Mouse (Mus musculus) CH12.LX (cell line): ENCODE measurements around the gene Metap2. TPM values are rescaled to one million over a fixed set of nuclear protein-coding genes. Genes with fewer than 3 reads are reported as not detected.

Experiments used
- DNase-seq: peaks from one replicate; pipeline ENCODE4 v3.0.0-alpha.2; 2013; ENCODE audit errors: extremely low read depth
- H3K27ac ChIP-seq: 2 replicates; pipeline ENCODE4 v1.5.1; 2012; ENCODE audit warnings: low read depth, mild to moderate bottlenecking, control low read depth, moderate library complexity; ENCODE audit not compliant: insufficient read depth
- H3K27me3 ChIP-seq: replicated peaks from 2 replicates; pipeline ENCODE3; 2012; ENCODE audit warnings: inconsistent platforms
- H3K36me3 ChIP-seq, 2 experiments: replicated peaks in 1 of 2; 2 replicates each; pipeline versions ENCODE3 to v1.6.1; 2012; ENCODE audit warnings: inconsistent platforms in 1 of 2, low read length in 1 of 2, mild to moderate bottlenecking in 1 of 2, mixed read lengths in 1 of 2, moderate library complexity in 1 of 2; ENCODE audit not compliant: control insufficient read depth in 1 of 2, insufficient read depth in 1 of 2
- H3K4me1 ChIP-seq, 2 experiments: 2 replicates each; pipeline ENCODE4 v1.6.1; 2012; ENCODE audit warnings: inconsistent platforms in 1 of 2, moderate library complexity in 1 of 2; ENCODE audit not compliant: insufficient read depth in 2 of 2, control insufficient read depth in 1 of 2
- H3K4me2 ChIP-seq: 2 replicates; pipeline ENCODE4 v1.6.1; 2012; ENCODE audit warnings: low read depth, mild to moderate bottlenecking, control low read depth; ENCODE audit not compliant: poor library complexity, insufficient read depth, severe bottlenecking
- H3K4me3 ChIP-seq, 3 experiments: fragments of 150-350 bp in 1 of 3; sonication (generic) in 1 of 3; replicated peaks in 1 of 3; 2 replicates each; pipeline versions ENCODE3 to v1.5.1; 2011 to 2012; ENCODE audit warnings: low read depth in 2 of 3, low read length in 2 of 3, mild to moderate bottlenecking in 2 of 3, moderate library complexity in 2 of 3, control low read depth in 1 of 3, improper control_type of control experiment in 1 of 3, inconsistent platforms in 1 of 3, mixed read lengths in 1 of 3; ENCODE audit not compliant: poor library complexity in 1 of 3
- H3K79me2 ChIP-seq: replicated peaks from 2 replicates; pipeline ENCODE4 v1.6.1; 2012; ENCODE audit warnings: mild to moderate bottlenecking, moderate library complexity; ENCODE audit not compliant: control insufficient read depth, poor library complexity, insufficient read depth, severe bottlenecking; ENCODE audit errors: extremely low read depth
- H3K9ac ChIP-seq: 2 replicates; pipeline ENCODE4 v1.6.1; 2012; ENCODE audit warnings: low read depth, mild to moderate bottlenecking, control low read depth, moderate library complexity; ENCODE audit not compliant: insufficient read depth
- H3K9me3 ChIP-seq: replicated peaks from 2 replicates; pipeline ENCODE3; 2012; ENCODE audit warnings: low read length, inconsistent platforms, mixed read lengths
- BHLHE40 ChIP-seq: IDR thresholded peaks from 2 replicates; pipeline ENCODE4 v1.6.1; 2011; ENCODE audit warnings: mild to moderate bottlenecking, low read depth, low read length, improper control_type of control experiment
- CHD1 ChIP-seq: IDR thresholded peaks from 2 replicates; pipeline ENCODE4 v1.6.1; 2012; ENCODE audit warnings: low read depth, low read length, improper control_type of control experiment, inconsistent platforms
- CHD2 ChIP-seq: IDR thresholded peaks from 2 replicates; pipeline ENCODE4 v1.6.1; 2011; ENCODE audit warnings: low read length, improper control_type of control experiment
- CTCF ChIP-seq, 2 experiments: IDR thresholded peaks in 1 of 2; conservative IDR thresholded peaks in 1 of 2; 2 replicates each; pipeline ENCODE4 v1.5.1; 2011 to 2012; ENCODE audit warnings: low read depth in 2 of 2, low read length in 2 of 2, improper control_type of control experiment in 1 of 2, inconsistent platforms in 1 of 2, mild to moderate bottlenecking in 1 of 2, moderate library complexity in 1 of 2
- E2F4 ChIP-seq: IDR thresholded peaks from 2 replicates; pipeline ENCODE4 v1.6.1; 2011; ENCODE audit warnings: low read depth, low read length, improper control_type of control experiment; ENCODE audit not compliant: insufficient replicate concordance
- ELF1 ChIP-seq: IDR thresholded peaks from 2 replicates; pipeline ENCODE4 v1.6.1; 2014; ENCODE audit warnings: low read depth, mild to moderate bottlenecking, inconsistent platforms, low read length, improper control_type of control experiment
- EP300 ChIP-seq: IDR thresholded peaks from 2 replicates; pipeline ENCODE4 v1.6.1; 2011; ENCODE audit warnings: low read length, improper control_type of control experiment
- ETS1 ChIP-seq: conservative IDR thresholded peaks from 2 replicates; pipeline ENCODE4 v1.6.1; 2012; ENCODE audit warnings: low read depth, mild to moderate bottlenecking, inconsistent platforms, low read length, improper control_type of control experiment, moderate library complexity
- GABPA ChIP-seq: IDR thresholded peaks from 2 replicates; pipeline ENCODE4 v1.6.1; 2012; ENCODE audit warnings: low read depth, low read length, improper control_type of control experiment, inconsistent platforms; ENCODE audit not compliant: insufficient replicate concordance
- HCFC1 ChIP-seq: IDR thresholded peaks from 2 replicates; pipeline ENCODE4 v1.6.1; 2012; ENCODE audit warnings: low read depth, mild to moderate bottlenecking, inconsistent platforms, low read length, improper control_type of control experiment
- IRF4 ChIP-seq: IDR thresholded peaks from 2 replicates; pipeline ENCODE4 v1.6.1; 2014; ENCODE audit warnings: low read depth, mild to moderate bottlenecking, inconsistent platforms, low read length, improper control_type of control experiment
- JUN ChIP-seq: IDR thresholded peaks from 2 replicates; pipeline ENCODE4 v1.6.1; 2011; ENCODE audit warnings: low read depth, mild to moderate bottlenecking, low read length, improper control_type of control experiment, moderate library complexity; ENCODE audit not compliant: insufficient read depth
- JUND ChIP-seq: conservative IDR thresholded peaks from 2 replicates; pipeline ENCODE4 v1.6.1; 2011; ENCODE audit warnings: low read depth, low read length, improper control_type of control experiment
- KAT2A ChIP-seq: IDR thresholded peaks from 2 replicates; pipeline ENCODE4 v1.6.1; 2012; ENCODE audit warnings: low read length, improper control_type of control experiment, inconsistent platforms; ENCODE audit not compliant: insufficient replicate concordance
- MAFK ChIP-seq: IDR thresholded peaks from 2 replicates; pipeline ENCODE4 v1.6.1; 2011; ENCODE audit warnings: low read length, improper control_type of control experiment; ENCODE audit not compliant: insufficient replicate concordance
- MAX ChIP-seq: IDR thresholded peaks from 2 replicates; pipeline ENCODE4 v1.6.1; 2011; ENCODE audit warnings: low read length, improper control_type of control experiment
- MAZ ChIP-seq: IDR thresholded peaks from 2 replicates; pipeline ENCODE4 v1.6.1; 2012; ENCODE audit warnings: low read depth, mild to moderate bottlenecking, inconsistent platforms, low read length, improper control_type of control experiment, moderate library complexity
- MEF2A ChIP-seq: IDR thresholded peaks from 2 replicates; pipeline ENCODE4 v1.6.1; 2014; ENCODE audit warnings: low read depth, mild to moderate bottlenecking, inconsistent platforms, low read length, improper control_type of control experiment, borderline replicate concordance
- MXI1 ChIP-seq: IDR thresholded peaks from 2 replicates; pipeline ENCODE4 v1.6.1; 2011; ENCODE audit warnings: mild to moderate bottlenecking, low read depth, low read length, improper control_type of control experiment
- MYC ChIP-seq: IDR thresholded peaks from 2 replicates; pipeline ENCODE4 v1.6.1; 2011; ENCODE audit warnings: low read depth, mild to moderate bottlenecking, improper control_type of control experiment, low read length
- NELFE ChIP-seq: IDR thresholded peaks from 2 replicates; pipeline ENCODE4 v1.6.1; 2011; ENCODE audit warnings: low read depth, low read length, improper control_type of control experiment
- NRF1 ChIP-seq: IDR thresholded peaks from 2 replicates; pipeline ENCODE4 v1.6.1; 2014; ENCODE audit warnings: low read depth, mild to moderate bottlenecking, inconsistent platforms, low read length, improper control_type of control experiment, moderate library complexity
- PAX5 ChIP-seq: IDR thresholded peaks from 2 replicates; pipeline ENCODE4 v1.6.1; 2012; ENCODE audit warnings: low read length, inconsistent platforms, mixed read lengths
- POLR2A ChIP-seq: IDR thresholded peaks from 2 replicates; pipeline ENCODE4 v1.6.1; 2011; ENCODE audit warnings: low read depth, mild to moderate bottlenecking, improper control_type of control experiment, low read length
- POLR2AphosphoS2 ChIP-seq: IDR thresholded peaks from 2 replicates; pipeline ENCODE4 v1.6.1; 2011; ENCODE audit warnings: low read depth, low read length, improper control_type of control experiment
- RAD21 ChIP-seq: IDR thresholded peaks from 2 replicates; pipeline ENCODE4 v1.6.1; 2011; ENCODE audit warnings: low read depth, mild to moderate bottlenecking, low read length, improper control_type of control experiment, moderate library complexity
- RCOR1 ChIP-seq: conservative IDR thresholded peaks from 2 replicates; pipeline ENCODE4 v1.6.1; 2012; ENCODE audit warnings: low read depth, mild to moderate bottlenecking, inconsistent platforms, low read length, improper control_type of control experiment
- SIN3A ChIP-seq: IDR thresholded peaks from 2 replicates; pipeline ENCODE4 v1.6.1; 2012; ENCODE audit warnings: low read length, improper control_type of control experiment, inconsistent platforms
- SMC3 ChIP-seq: IDR thresholded peaks from 2 replicates; pipeline ENCODE4 v1.6.1; 2011; ENCODE audit warnings: low read depth, low read length, improper control_type of control experiment
- TBP ChIP-seq: conservative IDR thresholded peaks from 2 replicates; pipeline ENCODE4 v1.6.1; 2011; ENCODE audit warnings: low read depth, low read length, improper control_type of control experiment
- TCF12 ChIP-seq: IDR thresholded peaks from 2 replicates; pipeline ENCODE4 v1.6.1; 2014; ENCODE audit warnings: low read depth, mild to moderate bottlenecking, inconsistent platforms, low read length, improper control_type of control experiment
- UBTF ChIP-seq: IDR thresholded peaks from 2 replicates; pipeline ENCODE4 v1.6.1; 2012; ENCODE audit warnings: low read depth, mild to moderate bottlenecking, inconsistent platforms, low read length, improper control_type of control experiment, moderate library complexity
- USF1 ChIP-seq: IDR thresholded peaks from 2 replicates; pipeline ENCODE4 v1.6.1; 2014; ENCODE audit warnings: low read depth, mild to moderate bottlenecking, inconsistent platforms, low read length, improper control_type of control experiment
- USF2 ChIP-seq: conservative IDR thresholded peaks from 2 replicates; pipeline ENCODE4 v1.6.1; 2011; ENCODE audit warnings: low read depth, low read length, improper control_type of control experiment
- ZC3H11A ChIP-seq: IDR thresholded peaks from 2 replicates; pipeline ENCODE4 v1.6.1; 2012; ENCODE audit warnings: low read depth, mild to moderate bottlenecking, inconsistent platforms, low read length, improper control_type of control experiment
- ZKSCAN1 ChIP-seq: IDR thresholded peaks from 2 replicates; pipeline ENCODE4 v1.6.1; 2012; ENCODE audit warnings: low read depth, inconsistent platforms, low read length, improper control_type of control experiment, borderline replicate concordance
- ZMIZ1 ChIP-seq: IDR thresholded peaks from 2 replicates; pipeline ENCODE4 v1.6.1; 2012; ENCODE audit warnings: low read depth, mild to moderate bottlenecking, inconsistent platforms, low read length, improper control_type of control experiment
- ZNF384 ChIP-seq: IDR thresholded peaks from 2 replicates; pipeline ENCODE4 v1.6.1; 2012; ENCODE audit warnings: low read depth, low read length, improper control_type of control experiment, inconsistent platforms
- dilution Hi-C: fragments of 300-500 bp; cut with MboI; formaldehyde crosslinking; loops from 2 replicates; pipeline ENCODE4 v1.14.3; 2020; ENCODE audit warnings: low sequenced_read_pairs; ENCODE audit not compliant: extremely low pct_unique_long_range_greater_than_20kb, extremely low pct_ligation_motif_present
- in situ Hi-C: fragments of 300-500 bp; cut with MboI; formaldehyde crosslinking; loops from 3 replicates; pipeline ENCODE4 v1.14.3; 2019; ENCODE audit warnings: low sequenced_read_pairs, low pct_ligation_motif_present, low pct_unique_long_range_greater_than_20kb, mixed read lengths
- polyA plus RNA-seq: library from polyadenylated mRNA; unstranded; fragments of >175 nt; gene quantifications from 2 replicates; pipeline ENCODE4 v1.2.1, GENCODE M21; 2012; ENCODE audit warnings: low read depth; ENCODE audit not compliant: insufficient read length
- total RNA-seq, 2 experiments: library from RNA; depleted of rRNA; stranded (reverse); fragments of 300-350 nt in 1 of 2; fragments of >200 nt in 1 of 2; gene quantifications; 2 replicates each; pipeline ENCODE4 v1.2.3; 2012 to 2014

Gene Metap2
- total and polyA plus RNA-seq, 3 experiments, result 183 to 710 (median 211) TPM

DNA sequence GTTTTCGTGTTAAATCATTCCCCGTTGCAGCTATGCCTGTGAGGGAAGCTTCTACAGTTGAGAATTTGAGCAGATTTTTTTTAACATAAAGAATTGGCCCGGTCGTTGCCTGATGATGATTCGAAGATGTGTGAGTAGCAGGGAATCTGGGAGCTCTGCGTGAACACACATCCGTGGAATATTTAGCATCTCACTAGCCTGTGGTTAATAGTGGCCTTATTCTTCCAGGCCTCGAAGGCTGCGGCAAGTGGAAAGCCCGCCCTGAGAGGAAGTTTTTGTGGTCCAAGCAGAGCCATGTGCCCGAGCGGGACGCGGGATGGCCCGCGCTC, 63.6 kb downstream of the Metap2 start:
- TF ChIP-seq PAX5 (no peak), HCFC1 (no peak), MYC (no peak), MXI1 (peak; percentile 81; the same call in 1 of the 2 replicates), POLR2A (peak; percentile 87), ZKSCAN1 (no peak), IRF4 (no peak), CHD2 (no peak), E2F4 (no peak), USF1 (no peak), MEF2A (0 out of 2 replicates have a peak, but pooled peaks have one; percentile 23), EP300 (no peak), ZC3H11A (no peak), ELF1 (no peak), POLR2AphosphoS2 (no peak; the same call in 1 of the 2 replicates), KAT2A (no peak), CTCF (conservative IDR thresholded peaks at IDR 0.05 in 1 of 2, IDR thresholded peaks at IDR 0.05 in 1 of 2; ENCODE audit: low read depth in 2 of 2, low read length in 2 of 2) (no peak), NELFE (no peak; the same call in none of the 2 replicates), TBP (no peak), SMC3 (no peak), ZMIZ1 (no peak), GABPA (no peak), ETS1 (0 out of 2 replicates have a peak, but pooled peaks have one; percentile 16), TCF12 (no peak), NRF1 (no peak), RAD21 (no peak), MAZ (0 out of 2 replicates have a peak, but pooled peaks have one; percentile 11), UBTF (0 out of 2 replicates have a peak, but pooled peaks have one; percentile 12), MAX (peak; percentile 81), MAFK (no peak), RCOR1 (no peak), USF2 (no peak), CHD1 (no peak), BHLHE40 (no peak), JUND (no peak), SIN3A (peak; percentile 73), ZNF384 (no peak), JUN (no peak)
- Histone ChIP-seq H3K9ac (peak overlapping the region; percentile 87), H3K4me3 (peak overlapping the region; percentile 51 to 91 (median 81)), H3K4me2 (peak overlapping the region; percentile 76), H3K36me3 (no peaks in the 10 kb centered on the region), H3K4me1 (peaks cover 10 to 49% of the 10 kb centered on the region in 2 experiments), H3K27ac (peak overlapping the region; percentile 45), H3K79me2 (peaks cover 51% of the 10 kb centered on the region), H3K9me3 (no peaks in the 10 kb centered on the region), H3K27me3 (peaks cover 8% of the 10 kb centered on the region)
- dilution Hi-C loops (no loop called here), in situ Hi-C loops (loop anchor here (10.0 kb wide), 1 partner anchor 271 kb away; no protein-coding TSS in a partner anchor)
- no peak for DNase-seq
